Mouse (Mus musculus) embryonic facial prominence, embryonic 13.5 days (tissue): ENCODE measurements around the gene Tmem41b. TPM values are rescaled to one million over a fixed set of nuclear protein-coding genes. Genes with fewer than 3 reads are reported as not detected.

Experiments
- polyA plus RNA-seq: library from polyadenylated mRNA; unstranded; fragments of >200 nt; fragmentation: Nextera tagmentation; extraction: Ambion mirVana; gene quantifications from 2 replicates; pipeline ENCODE4 v1.2.1, GENCODE M21; 2015

The Tmem41b gene
- polyA plus RNA-seq, 1 experiment from 2014 or later: 73.4 TPM

Other genes starting within 250 kb of the Tmem41b start
- 47.1 and 49.4 TPM in 2 replicates for gene Tmem9b, start 234.1 kb downstream of the Tmem41b start, polyA plus RNA-seq
- 0.48 and 0.63 TPM in 2 replicates for gene Nrip3, start 204.9 kb downstream of the Tmem41b start, polyA plus RNA-seq
- 1.4 and 1.5 TPM in 2 replicates for gene Scube2, start 121.2 kb downstream of the Tmem41b start, polyA plus RNA-seq
- gene Dennd5a, start 26.5 kb downstream of the Tmem41b start, polyA plus RNA-seq: 38.0 and 44.3 TPM in 2 replicates
- gene Ipo7, start 31.3 kb upstream of the Tmem41b start, polyA plus RNA-seq: 43.5 and 44.9 TPM in 2 replicates
- 18.0 and 19.8 TPM in 2 replicates for gene Zfp143, start 74.3 kb upstream of the Tmem41b start, polyA plus RNA-seq
- gene Wee1, start 135.1 kb upstream of the Tmem41b start, polyA plus RNA-seq: 24.5 and 27.2 TPM in 2 replicates
- 42.1 and 49.5 TPM in 2 replicates for gene Swap70, start 234.8 kb upstream of the Tmem41b start, polyA plus RNA-seq